Mouse (Mus musculus) embryonic facial prominence, embryonic 13.5 days (tissue): ENCODE results near the gene Zbtb4. TPM values are rescaled to one million over a fixed set of nuclear protein-coding genes. Genes with fewer than 3 reads are reported as not detected.
"Not testable (repeated sequence)": the region's sequence is repeated elsewhere in the genome, so short reads cannot be mapped to it uniquely, and the experiment has no call there.

Experiments used
- ATAC-seq: fragments of 200-750 bp; cut with Nextera tagmentation; 2 replicates; pipeline ENCODE4 v1.8.0; 2017; ENCODE audit warnings: low read depth; ENCODE audit not compliant: insufficient number of reproducible peaks, insufficient read depth, low FRiP score, low TSS enrichment
- H3K27ac ChIP-seq: fragments of 300-500 bp; sonication (generic); 2 replicates; pipeline ENCODE4 v1.5.1; 2015; ENCODE audit warnings: moderate library complexity, mild to moderate bottlenecking, inconsistent platforms
- H3K27me3 ChIP-seq: fragments of 300-500 bp; sonication (generic); 2 replicates; pipeline ENCODE4 v1.6.1; 2015; ENCODE audit warnings: mild to moderate bottlenecking, inconsistent platforms
- H3K36me3 ChIP-seq: fragments of 300-500 bp; sonication (generic); 2 replicates; pipeline ENCODE4 v1.6.1; 2015; ENCODE audit warnings: mild to moderate bottlenecking, inconsistent platforms
- H3K4me1 ChIP-seq: fragments of 300-500 bp; sonication (generic); 2 replicates; pipeline ENCODE4 v1.6.1; 2015; ENCODE audit warnings: inconsistent platforms
- H3K4me2 ChIP-seq: fragments of 300-500 bp; sonication (generic); 2 replicates; pipeline ENCODE4 v1.6.1; 2015; ENCODE audit warnings: moderate library complexity, mild to moderate bottlenecking, inconsistent platforms
- H3K4me3 ChIP-seq: fragments of 300-500 bp; sonication (generic); 2 replicates; pipeline ENCODE4 v1.5.1; 2015; ENCODE audit warnings: mild to moderate bottlenecking, inconsistent platforms
- H3K9ac ChIP-seq: fragments of 300-500 bp; sonication (generic); 2 replicates; pipeline ENCODE4 v1.6.1; 2015; ENCODE audit warnings: mild to moderate bottlenecking, inconsistent platforms
- H3K9me3 ChIP-seq: fragments of 300-500 bp; sonication (generic); 2 replicates; pipeline ENCODE4 v1.6.1; 2016; ENCODE audit warnings: inconsistent platforms
- WGBS: fragments of 180-500 bp; shearing (Covaris S2); methylation state at CpG from one replicate; pipeline ENCODE4 v1.1.7; 2015; ENCODE audit warnings: mixed read lengths; 5-methylcytosine and 5-hydroxymethylcytosine counted together
- polyA plus RNA-seq: library from polyadenylated mRNA; unstranded; fragments of >200 nt; fragmentation: Nextera tagmentation; extraction: Ambion mirVana; gene quantifications from 2 replicates; pipeline ENCODE4 v1.2.1, GENCODE M21; 2015

The Zbtb4 gene
- 3.5 and 4.8 TPM in 2 replicates for polyA plus RNA-seq

GRCm38 (mm10) chr11:69765221-69766125 lies at the start of gene Zbtb4:
Gene Zbtb4 (plus strand): TSS chr11:69765912.
- Histone ChIP-seq H3K36me3 (no peaks in the 10 kb centered on the region; the same call in 1 of the 2 replicates), H3K4me3 (peak within 1 kb of the TSS; percentile 78), H3K27ac (peak within 1 kb of the TSS; percentile 94), H3K9ac (peak within 1 kb of the TSS; percentile 95), H3K4me2 (peak within 1 kb of the TSS; percentile 74), H3K4me1 (peaks cover 37% of the 10 kb centered on the region), H3K27me3 (no peaks in the 10 kb centered on the region), H3K9me3 (no peaks in the 10 kb centered on the region)
- WGBS, result 16% methylated on average over 38 of the region's 55 CpGs
- ATAC-seq, result peak; percentile 50; the same call in 1 of the 2 replicates

DNA sequence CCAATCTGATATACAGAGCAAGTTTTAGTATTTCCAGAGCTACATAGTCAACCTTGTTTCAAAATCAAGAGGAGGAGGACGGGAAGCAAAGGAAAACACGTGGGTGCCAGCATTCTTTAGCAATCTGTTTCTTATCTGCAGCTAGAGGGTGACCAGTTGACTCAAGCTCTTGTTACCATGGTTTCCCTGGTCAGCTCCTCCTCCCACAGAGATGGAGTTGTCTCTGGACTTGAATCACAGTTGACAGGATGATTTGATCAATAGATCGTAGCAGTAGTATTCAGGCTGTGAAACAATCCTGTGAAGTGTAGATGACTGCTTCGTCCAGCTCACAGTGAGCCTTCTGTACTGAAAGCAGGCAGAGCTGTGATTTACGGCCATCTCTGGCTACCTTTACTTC lies 49.8 kb upstream of the Zbtb4 start:
- Histone ChIP-seq H3K27me3 (no peaks in the 10 kb centered on the region), H3K4me3 (no peak overlapping the region), H3K9ac (no peak overlapping the region), H3K9me3 (no peaks in the 10 kb centered on the region), H3K4me2 (no peak overlapping the region), H3K36me3 (no peaks in the 10 kb centered on the region), H3K4me1 (peaks cover 17% of the 10 kb centered on the region; the same call in 1 of the 2 replicates), H3K27ac (peak overlapping the region; percentile 22; the same call in 1 of the 2 replicates)
- 18% methylated on average over 5 of the region's 5 CpGs for WGBS
- no peak for ATAC-seq

DNA sequence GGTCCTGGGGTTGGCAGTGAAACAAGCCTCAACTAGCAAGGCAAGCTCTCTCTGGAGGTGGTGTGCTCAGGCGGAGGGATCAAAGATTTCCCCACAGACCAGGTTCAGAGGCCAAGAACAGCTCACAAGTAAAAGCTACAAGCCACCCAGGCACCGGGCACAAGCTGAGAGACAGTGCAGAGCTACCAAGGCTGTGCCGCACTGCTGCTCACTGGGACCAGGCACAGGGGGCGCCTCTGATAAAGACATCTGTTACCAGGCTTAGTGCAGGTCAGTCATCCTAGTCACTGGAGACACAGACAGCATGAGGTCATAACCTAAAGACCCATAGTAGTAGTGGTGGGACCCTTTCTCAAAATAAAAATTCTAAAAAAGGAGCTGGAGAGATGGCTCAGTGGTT lies 48.8 kb upstream of the Zbtb4 start:
- no peak overlapping the region for H3K4me2 ChIP-seq
- no peak for ATAC-seq
- peaks cover 17% of the 10 kb centered on the region; the same call in 1 of the 2 replicates for H3K4me1 ChIP-seq
- WGBS, result 66% methylated on average over 4 of the region's 4 CpGs
- H3K9ac ChIP-seq, result no peak overlapping the region
- no peak overlapping the region for H3K4me3 ChIP-seq
- H3K27me3 ChIP-seq, result no peaks in the 10 kb centered on the region
- no peak overlapping the region for H3K27ac ChIP-seq
- no peaks in the 10 kb centered on the region for H3K9me3 ChIP-seq
- H3K36me3 ChIP-seq, result no peaks in the 10 kb centered on the region

DNA sequence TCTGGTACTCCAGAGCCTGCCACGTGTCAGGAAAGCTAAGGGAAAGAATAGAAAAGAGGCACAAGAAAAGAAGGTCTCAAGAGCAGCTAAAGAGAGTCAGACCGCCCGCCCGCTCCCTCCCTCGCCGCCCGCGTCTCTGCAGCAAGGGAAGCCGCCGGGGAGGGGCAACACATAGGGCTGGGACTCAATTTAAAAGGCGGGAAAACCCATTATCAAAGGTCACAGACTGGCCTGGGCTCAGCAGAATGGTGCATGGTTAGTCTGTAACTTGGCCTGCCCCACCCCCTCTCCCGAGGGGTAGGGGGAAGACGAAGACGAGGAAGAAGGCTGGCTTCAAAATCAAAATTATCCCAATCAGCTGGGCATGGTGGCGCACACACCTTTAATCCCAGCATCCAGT lies 47.1 kb upstream of the Zbtb4 start:
- Histone ChIP-seq H3K27me3 (no peaks in the 10 kb centered on the region), H3K9me3 (no peaks in the 10 kb centered on the region), H3K9ac (0 out of 2 replicates have a peak overlapping the region, but pooled peaks have one; percentile 49), H3K27ac (no peak overlapping the region), H3K4me3 (0 out of 2 replicates have a peak overlapping the region, but pooled peaks have one; percentile 14), H3K4me1 (peaks cover 15% of the 10 kb centered on the region; the same call in 1 of the 2 replicates), H3K4me2 (peak overlapping the region; percentile 43), H3K36me3 (no peaks in the 10 kb centered on the region)
- ATAC-seq, result no peak
- WGBS, result 22% methylated on average over 15 of the region's 15 CpGs

- ATAC-seq, result no peak
- H3K4me1 ChIP-seq, result peaks cover 15% of the 10 kb centered on the region; the same call in 1 of the 2 replicates
- WGBS, result 69% methylated on average over 6 of the region's 6 CpGs
- H3K9ac ChIP-seq, result no peak overlapping the region
- no peak overlapping the region for H3K27ac ChIP-seq
- no peak overlapping the region for H3K4me2 ChIP-seq
- H3K36me3 ChIP-seq, result no peaks in the 10 kb centered on the region
- no peak overlapping the region for H3K4me3 ChIP-seq
- no peaks in the 10 kb centered on the region for H3K9me3 ChIP-seq
- no peaks in the 10 kb centered on the region for H3K27me3 ChIP-seq
These were observed 46.3 kb upstream of the Zbtb4 start for GRCm38 (mm10) chr11:69719423-69719822.

DNA sequence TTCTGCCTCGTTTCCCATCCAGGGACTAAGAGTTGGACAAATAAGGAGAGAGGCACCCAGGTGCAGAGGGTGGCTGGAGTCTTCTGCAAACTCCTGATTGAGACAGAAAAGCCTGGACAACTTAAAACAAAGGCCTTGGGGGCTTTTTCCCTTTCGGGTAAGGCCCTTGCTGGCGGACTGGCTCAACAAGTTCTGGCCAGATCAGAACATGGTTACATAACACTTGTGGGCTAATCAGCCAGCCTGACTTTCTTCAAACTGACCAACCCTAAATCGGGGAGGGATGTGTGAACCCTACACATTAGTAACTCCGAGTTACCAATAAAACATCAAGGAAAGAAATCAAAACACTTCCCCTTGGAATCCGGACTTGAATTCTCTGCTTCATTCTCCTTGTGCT lies 44.9 kb upstream of the Zbtb4 start:
- WGBS, result 64% methylated on average over 6 of the region's 6 CpGs
- no peak for ATAC-seq

DNA sequence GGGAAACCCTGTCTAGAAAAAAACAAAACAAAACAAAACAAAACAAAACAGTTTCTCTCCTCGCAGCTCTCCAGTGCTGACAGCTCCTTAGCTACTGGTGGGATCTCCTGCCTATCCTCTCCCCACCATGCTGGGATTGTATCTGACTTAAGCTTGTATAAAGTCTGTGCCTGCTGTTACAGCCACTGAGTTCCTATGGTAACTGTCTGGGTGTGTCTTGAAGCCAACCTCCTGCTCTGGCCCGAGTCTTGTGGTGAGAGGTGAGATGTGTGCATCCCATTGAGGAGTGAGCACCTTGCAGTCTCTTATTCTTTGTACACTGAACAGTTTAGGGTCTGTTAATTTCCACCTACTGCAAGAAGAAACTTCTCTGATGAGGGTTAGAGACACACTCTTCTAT lies 42.6 kb upstream of the Zbtb4 start:
- Histone ChIP-seq H3K4me2 (no peak overlapping the region), H3K27me3 (no peaks in the 10 kb centered on the region), H3K4me3 (no peak overlapping the region), H3K36me3 (no peaks in the 10 kb centered on the region), H3K9ac (no peak overlapping the region), H3K4me1 (peaks cover 5% of the 10 kb centered on the region; the same call in 1 of the 2 replicates), H3K27ac (no peak overlapping the region), H3K9me3 (no peaks in the 10 kb centered on the region)
- no peak for ATAC-seq
- WGBS, result 45% methylated on average over 2 of the region's 2 CpGs

More for the DNA sequence above, 44.9 kb upstream of the Zbtb4 start:
- Histone ChIP-seq H3K4me3 (no peak overlapping the region), H3K27me3 (no peaks in the 10 kb centered on the region), H3K4me2 (no peak overlapping the region), H3K27ac (no peak overlapping the region), H3K36me3 (no peaks in the 10 kb centered on the region), H3K9ac (no peak overlapping the region), H3K4me1 (peaks cover 9% of the 10 kb centered on the region; the same call in 1 of the 2 replicates), H3K9me3 (no peaks in the 10 kb centered on the region)

DNA sequence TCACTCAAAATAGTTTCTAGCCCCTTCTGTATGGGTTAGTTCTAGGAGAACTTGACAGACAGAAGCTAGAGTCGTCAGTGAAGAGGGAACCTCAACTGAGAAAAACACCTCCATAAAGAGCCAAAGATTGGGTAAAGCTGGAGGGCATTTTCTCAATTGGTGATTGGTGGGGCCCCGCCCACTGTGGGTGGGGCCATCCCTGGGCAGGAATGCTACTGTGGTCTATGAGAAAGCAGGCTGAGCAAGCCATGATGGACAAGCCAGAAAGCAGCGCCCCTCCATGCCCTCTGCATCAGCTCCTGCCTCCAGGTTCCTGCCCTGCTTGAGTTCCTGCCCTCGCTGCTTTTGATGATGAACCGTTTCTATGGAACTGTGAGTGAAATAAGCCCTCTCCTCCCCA lies 39.8 kb upstream of the Zbtb4 start:
- Histone ChIP-seq H3K9me3 (no peaks in the 10 kb centered on the region), H3K36me3 (no peaks in the 10 kb centered on the region), H3K27me3 (no peaks in the 10 kb centered on the region), H3K27ac (no peak overlapping the region), H3K4me3 (no peak overlapping the region), H3K4me2 (no peak overlapping the region), H3K9ac (no peak overlapping the region), H3K4me1 (no peaks in the 10 kb centered on the region)
- ATAC-seq, result no peak
- 40% methylated on average over 5 of the region's 5 CpGs for WGBS

DNA sequence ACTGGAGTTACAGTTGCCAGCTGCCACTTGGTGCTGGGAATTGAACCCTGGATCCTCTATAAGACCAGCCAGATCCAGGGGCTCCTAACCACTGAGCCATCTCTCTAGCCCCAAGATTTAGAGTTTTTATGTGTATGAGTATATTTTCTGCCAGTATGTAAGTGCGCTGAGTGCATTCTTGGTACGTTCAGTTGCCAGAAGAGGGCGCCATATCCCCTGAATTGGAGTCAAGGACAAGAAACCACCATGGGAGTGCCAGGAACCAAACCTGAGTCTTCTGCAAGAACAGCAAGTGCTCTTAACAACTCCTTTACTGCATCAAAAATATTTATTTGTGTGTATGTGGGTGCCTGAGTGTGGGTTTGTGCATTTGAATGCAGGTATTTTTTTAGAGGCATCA lies 36.6 kb upstream of the Zbtb4 start:
- H3K4me2 ChIP-seq, result no peak overlapping the region

GRCm38 (mm10) chr11:69731408-69731807 lies 34.3 kb upstream of the Zbtb4 start:
- H3K4me2 ChIP-seq, H3K27me3 ChIP-seq, ATAC-seq, H3K9me3 ChIP-seq, H3K4me3 ChIP-seq, H3K4me1 ChIP-seq, H3K9ac ChIP-seq, H3K27ac ChIP-seq: not testable (repeated sequence)
- WGBS, result 88% methylated on average over 2 of the region's 3 CpGs
- H3K36me3 ChIP-seq, result peaks cover 33% of the 10 kb centered on the region

More for the DNA sequence above, 36.6 kb upstream of the Zbtb4 start:
- 24% methylated on average over 3 of the region's 3 CpGs for WGBS
- no peaks in the 10 kb centered on the region for H3K4me1 ChIP-seq
- ATAC-seq, result no peak
- H3K27ac ChIP-seq, result no peak overlapping the region
- H3K4me3 ChIP-seq, result no peak overlapping the region
- peaks cover 9% of the 10 kb centered on the region for H3K36me3 ChIP-seq
- no peaks in the 10 kb centered on the region for H3K9me3 ChIP-seq
- no peak overlapping the region for H3K9ac ChIP-seq
- no peaks in the 10 kb centered on the region for H3K27me3 ChIP-seq

DNA sequence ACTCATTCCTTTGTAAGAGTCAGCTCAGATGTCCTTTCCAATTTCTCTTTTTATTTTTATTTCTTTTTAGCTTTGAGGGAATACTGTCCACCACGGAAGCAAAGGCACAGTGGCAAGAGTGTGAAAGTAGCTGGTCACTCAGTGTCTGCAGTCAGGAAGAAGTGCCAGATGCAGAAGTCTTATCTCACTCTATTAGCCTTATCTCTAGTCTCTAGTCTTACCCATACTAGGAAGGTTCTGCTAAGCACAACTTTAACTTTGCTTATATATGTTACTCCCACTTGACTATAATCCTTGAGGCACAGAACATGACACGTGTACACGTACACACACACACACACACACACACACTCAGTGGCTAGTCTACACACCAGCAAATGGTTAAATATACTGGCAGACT lies 14.1 kb upstream of the Zbtb4 start:
- no peak overlapping the region for H3K4me3 ChIP-seq
- H3K4me1 ChIP-seq, result peaks cover 34% of the 10 kb centered on the region
- H3K27me3 ChIP-seq, result no peaks in the 10 kb centered on the region
- H3K9ac ChIP-seq, result no peak overlapping the region
- no peak for ATAC-seq
- H3K4me2 ChIP-seq, result no peak overlapping the region
- H3K36me3 ChIP-seq, result peaks cover 14% of the 10 kb centered on the region
- WGBS, result 74% methylated on average over 3 of the region's 3 CpGs
- no peaks in the 10 kb centered on the region for H3K9me3 ChIP-seq
- no peak overlapping the region for H3K27ac ChIP-seq

GRCm38 (mm10) chr11:69752686-69753085 lies 13.0 kb upstream of the Zbtb4 start:
- no peaks in the 10 kb centered on the region for H3K27me3 ChIP-seq
- no peaks in the 10 kb centered on the region for H3K9me3 ChIP-seq
- H3K27ac ChIP-seq, result no peak overlapping the region
- ATAC-seq, result no peak
- H3K4me3 ChIP-seq, result no peak overlapping the region
- peaks cover 42% of the 10 kb centered on the region for H3K4me1 ChIP-seq
- H3K4me2 ChIP-seq, result no peak overlapping the region
- no peak overlapping the region for H3K9ac ChIP-seq
- peaks cover 4% of the 10 kb centered on the region for H3K36me3 ChIP-seq
